Mouse (Mus musculus) kidney, postnatal 36 days (tissue): Measurements from ENCODE around the gene Ndnf.

Experiments
- DNase-seq, 2 experiments: peaks; one replicate each; pipeline ENCODE4 v3.0.0; 2021 to 2022; ENCODE audit warnings: mixed read lengths in 2 of 2

Gene Ndnf

DNA sequence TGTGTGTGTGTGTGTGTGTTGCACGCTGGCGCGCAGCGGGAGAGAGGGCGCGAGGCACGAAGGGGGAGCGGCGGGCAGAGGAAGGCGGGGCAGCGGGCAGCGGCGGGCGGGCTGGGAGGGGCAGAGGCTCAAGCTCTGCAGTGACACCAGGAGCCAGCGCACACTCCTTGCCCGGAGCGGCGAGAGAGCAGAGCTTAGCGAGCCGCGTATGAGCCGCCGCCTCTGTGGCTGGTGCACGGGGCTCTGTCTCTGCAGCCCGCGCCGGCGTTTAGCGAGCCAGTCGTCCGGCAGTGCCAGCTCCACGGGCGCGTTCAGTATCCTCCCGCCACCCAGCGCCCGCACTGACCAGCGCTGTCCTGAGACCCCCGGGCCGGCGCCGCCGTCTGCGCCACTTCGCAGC lies at the start of gene Ndnf:
TSS of gene Ndnf (plus strand) at position 140 of the 400 bp plus-strand sequence.
- peak; percentile 46 to 77 for DNase-seq

DNA sequence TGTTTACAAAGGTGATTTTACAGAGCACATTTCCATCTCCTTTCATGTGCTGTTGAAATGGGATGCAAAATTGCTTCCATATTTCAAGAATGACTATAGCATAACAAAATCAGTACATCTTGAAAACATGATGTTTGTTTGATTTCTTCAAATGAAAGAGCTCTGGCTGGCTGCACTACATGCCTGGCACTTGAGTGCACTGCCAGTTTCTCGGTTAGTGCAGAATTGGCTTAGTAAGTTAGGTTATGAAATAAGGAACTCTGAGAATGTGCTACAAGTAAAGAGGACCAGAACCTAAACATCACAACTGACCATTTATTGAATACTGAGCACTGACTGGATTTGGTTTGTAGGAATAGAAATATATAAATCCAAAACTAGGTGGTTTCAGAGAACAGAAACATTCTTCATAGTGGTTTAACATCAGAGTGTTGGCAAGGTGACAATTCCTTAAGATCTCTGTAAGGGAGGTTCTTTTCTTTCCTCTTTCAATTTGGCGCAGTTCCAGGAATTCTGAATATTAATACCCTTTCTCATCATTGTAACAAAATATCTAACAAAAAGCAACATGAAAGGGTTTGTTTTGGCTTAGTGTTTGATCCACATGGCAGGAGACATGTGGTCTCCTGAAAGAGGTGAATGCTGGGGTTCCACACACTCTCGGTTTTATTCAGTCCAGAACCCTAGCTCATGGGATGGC lies 48.2 kb upstream of the Ndnf start:
- no peak for DNase-seq

DNA sequence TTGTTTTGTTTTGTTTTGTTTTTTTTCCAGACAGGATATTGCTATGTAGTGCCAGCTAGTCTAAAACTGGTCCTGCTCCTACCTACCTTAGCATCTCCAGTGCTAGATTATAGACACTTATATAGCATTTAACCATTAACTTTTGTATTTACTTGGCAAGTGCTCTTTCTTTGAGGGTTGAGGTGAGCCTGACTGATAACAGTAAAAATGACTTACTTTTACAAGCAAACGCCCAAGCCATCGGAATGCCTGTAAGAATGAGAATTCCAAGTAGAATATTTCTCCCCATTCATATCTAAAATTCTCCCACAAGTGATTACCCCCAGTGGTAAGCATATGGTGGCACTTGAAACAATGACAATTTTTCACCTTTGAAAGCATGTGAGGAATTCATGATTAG lies 40.8 kb upstream of the Ndnf start:
- DNase-seq = no peak

DNA sequence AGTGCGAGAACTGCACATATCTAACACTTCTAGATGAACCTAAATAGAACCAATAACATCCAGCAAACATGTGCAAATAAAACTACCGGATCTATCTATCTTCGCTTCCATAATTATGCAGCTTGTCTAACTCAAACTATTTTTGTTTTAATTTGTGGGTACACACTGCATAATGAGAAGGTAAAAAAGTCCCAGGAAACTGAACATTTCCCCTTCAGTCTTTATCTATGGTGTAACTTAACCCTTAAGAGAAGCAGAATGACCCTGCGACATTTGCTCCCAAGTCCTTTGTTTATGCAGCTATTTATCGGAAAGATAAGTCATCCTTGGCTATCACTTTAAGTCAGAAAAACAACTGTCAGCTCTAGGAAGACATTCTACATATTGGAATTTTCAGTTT lies 39.2 kb upstream of the Ndnf start:
- DNase-seq = no peak

DNA sequence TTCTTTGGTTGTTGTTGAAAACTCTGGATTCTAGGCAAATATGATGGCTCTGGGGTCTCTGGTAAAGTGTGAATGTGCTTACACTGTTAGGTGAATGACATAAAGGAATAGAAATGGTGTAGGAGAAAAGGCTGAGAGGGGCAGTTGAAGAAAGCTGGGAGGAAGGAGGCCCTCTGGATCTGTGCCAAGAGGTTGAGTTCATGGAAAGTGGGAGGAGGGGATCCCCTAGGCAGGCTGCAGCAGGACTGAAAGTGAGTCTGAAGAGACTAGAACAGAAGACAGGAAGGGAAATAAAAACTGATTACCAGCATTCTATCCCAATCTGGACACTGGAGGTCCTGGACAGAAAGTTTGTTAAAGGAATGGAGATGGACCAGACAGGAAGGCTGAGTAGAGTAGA lies 29.0 kb upstream of the Ndnf start:
- DNase-seq = no peak

DNA sequence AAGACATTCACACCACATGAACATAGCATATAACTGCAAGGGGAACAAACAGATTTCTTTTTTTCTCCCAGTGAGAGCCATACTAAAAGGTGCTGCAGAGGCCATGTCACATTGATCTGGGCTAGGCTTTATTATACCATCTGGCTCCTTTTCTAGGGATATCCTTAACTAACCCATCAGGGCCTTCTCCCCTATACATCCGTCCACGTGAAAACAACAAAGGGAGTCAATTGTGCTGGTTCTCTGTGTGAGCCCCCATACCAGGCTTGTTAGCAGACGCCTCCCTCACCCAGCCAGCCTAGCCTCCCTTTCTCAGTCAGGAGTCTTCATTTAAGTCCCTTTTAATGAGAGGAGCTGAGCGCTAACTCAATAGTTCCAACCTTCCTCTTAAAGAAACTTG lies 27.3 kb upstream of the Ndnf start:
- DNase-seq = no peak

DNA sequence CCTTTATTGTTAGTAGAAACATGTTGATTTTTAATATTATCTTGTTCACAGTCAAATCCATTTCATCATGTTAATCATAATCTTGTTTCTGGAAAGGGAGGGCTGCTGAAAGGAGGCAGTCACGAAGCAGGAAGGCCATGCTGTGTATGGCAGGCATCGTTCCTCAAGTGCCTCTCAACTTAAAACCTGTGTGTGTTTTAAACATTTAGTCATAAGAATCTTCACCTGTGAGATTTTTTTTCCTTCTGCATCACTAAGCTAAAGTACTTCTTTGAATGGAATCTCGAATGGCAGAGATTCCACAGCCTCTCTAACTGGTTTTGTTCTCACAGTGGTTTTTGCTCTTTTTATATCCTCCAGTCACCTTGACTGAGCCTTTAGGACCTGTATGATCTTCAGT lies 25.0 kb upstream of the Ndnf start:
- no peak for DNase-seq

DNA sequence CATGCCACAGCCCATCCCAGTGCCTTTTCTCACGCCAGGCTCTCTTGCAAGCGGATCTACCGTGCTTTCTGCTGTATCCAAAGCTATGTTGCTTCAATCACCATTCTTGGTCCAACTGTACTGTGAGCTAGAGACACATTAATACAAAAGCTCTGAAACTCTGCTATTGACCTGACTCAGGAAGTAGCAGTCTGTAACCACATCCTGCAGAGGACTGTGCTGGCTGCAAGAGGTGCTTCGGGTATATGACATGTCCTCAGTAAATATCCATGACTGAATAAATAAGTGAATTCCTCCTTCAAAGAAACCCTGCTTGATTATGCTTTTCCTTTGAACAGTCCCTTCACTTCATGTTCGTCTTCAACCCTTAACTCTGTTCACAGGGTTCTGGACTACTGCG lies 23.7 kb upstream of the Ndnf start:
- no peak for DNase-seq

DNA sequence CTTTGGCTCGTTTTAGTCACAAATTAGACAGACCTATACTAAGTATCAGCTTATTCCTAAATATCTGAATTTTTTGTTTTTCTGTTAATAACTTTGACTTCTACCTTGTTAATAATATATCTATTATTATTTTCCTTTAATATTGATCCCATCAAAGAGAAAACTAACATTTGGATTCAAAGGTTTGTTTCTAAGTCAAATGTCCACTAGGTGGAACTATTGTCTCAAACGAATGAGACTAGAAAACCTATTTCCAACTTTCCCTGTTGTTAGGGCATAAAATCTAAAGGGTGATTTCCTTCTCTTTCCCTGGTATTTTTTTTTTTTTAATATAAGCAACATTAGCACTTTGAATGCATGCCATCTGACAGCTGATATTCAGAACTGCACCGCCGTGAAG lies 20.0 kb upstream of the Ndnf start:
- no peak for DNase-seq

DNA sequence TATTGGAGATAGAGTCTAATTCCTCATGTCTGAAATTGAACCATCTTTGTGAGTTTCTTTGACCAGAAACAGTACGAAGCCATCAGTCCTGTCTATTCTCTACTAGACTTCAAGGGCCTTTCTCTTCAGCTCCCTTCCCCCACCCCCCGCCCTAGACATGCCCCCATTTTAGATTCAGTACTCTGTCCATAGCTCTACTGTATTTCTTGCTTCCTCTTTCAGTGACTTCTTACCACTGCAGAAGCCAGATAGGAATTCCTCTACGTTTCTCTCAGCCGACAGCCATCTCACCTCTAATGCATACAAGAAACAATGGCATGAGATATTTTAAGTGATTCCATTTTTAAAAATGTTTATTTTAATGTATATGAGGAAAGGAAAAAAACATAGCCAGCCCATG lies 10.1 kb upstream of the Ndnf start:
- DNase-seq = no peak

DNA sequence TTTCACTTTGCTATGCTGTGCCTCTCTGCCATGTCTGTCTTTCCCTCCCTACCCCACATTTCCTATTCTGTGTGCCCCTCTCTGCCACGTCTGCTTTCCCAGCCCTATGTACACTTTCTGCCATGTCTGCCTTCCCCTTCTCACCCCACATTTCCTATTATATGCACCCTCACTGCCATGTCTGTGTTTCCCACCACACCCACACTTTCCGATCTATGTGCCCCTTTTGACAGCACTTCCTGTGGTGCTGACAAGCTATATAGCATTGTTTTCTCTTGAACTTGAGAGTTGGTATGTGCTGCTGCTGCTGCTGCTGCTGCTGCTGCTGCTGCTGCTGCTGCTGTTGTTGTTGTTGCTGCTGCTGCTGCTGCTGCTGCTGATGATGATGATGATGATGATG lies 9.3 kb upstream of the Ndnf start:
- DNase-seq = no peak

DNA sequence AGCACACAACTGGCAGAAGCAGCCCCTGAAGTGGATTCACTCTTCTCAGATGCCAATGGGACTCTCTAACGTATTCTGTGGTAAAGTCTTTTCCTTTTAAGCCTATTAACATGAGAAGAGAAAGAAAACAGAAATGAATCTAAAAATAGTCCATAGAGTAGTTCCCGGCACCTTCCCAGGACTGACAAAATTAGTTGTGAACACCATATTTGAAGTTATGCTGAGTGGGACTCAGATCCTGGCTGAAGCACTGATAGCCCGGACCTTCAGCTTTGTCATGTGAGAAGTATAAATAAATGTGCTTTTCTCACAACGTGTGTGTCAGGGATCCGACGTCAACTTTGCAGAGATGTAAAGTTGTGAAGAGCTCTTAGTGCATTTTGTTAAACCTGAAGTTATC lies 7.4 kb upstream of the Ndnf start:
- DNase-seq = no peak

DNA sequence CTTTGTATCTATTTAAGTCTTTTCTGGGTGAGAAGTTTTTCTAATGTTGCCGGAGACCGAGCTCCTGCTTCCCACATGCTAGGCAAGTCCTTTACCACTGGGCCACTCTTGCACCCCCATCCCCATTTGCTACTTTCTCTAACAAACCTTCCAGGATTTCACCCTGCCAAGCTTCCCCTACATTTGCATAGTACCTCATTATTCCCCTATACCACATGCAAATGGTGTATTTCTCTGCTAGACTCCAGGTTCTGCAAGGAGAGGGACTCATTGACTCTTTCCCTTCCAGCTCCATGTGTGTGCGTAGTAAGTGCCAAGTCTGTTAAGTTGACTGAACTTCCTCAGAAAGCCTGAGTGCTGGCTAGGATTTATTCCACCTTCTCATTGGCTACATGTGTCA lies 5.1 kb upstream of the Ndnf start:
- DNase-seq = no peak

DNA sequence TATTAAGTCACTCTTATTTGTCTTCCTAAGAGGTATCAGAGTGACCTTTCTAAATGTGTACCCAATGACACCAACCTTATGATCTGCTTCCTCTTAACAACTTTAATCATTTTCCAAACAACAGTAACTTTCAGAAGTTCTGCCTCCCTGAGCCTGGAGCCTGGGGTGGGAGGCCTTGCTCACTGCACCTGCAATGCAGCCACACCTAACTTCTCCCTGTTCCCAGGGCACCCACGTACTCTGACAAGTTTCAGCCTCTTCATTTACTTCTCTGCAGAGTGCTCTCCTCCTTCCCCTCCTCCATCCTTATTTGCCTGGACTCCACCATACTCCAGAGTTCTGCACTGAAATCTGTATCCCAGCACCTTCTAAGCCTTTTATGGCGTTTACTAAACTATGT lies 1.4 kb upstream of the Ndnf start:
- no peak for DNase-seq

DNA sequence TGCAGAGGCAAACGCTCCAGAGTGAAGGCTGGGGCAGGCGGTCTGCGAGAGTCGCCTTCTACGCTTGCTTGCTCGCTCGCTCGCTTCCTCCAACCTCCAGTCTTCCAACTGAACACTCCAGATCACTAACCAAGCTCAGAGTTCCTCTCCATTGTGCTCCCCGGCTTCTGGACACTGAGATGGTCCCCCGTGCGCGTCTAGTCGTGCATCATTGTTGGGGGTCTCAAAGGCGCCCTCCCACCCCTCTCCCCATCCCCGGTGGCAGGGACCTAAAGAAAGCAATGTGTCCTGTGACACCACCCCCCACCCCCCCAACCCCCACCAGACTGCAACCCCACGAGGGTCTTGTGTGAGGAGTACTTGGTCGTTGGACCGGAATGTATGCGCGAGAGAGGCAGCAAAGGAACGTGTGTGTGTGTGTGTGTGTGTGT lies 394 bp upstream of the Ndnf start:
- DNase-seq = peak in 1 of 2 experiments; percentile 19

DNA sequence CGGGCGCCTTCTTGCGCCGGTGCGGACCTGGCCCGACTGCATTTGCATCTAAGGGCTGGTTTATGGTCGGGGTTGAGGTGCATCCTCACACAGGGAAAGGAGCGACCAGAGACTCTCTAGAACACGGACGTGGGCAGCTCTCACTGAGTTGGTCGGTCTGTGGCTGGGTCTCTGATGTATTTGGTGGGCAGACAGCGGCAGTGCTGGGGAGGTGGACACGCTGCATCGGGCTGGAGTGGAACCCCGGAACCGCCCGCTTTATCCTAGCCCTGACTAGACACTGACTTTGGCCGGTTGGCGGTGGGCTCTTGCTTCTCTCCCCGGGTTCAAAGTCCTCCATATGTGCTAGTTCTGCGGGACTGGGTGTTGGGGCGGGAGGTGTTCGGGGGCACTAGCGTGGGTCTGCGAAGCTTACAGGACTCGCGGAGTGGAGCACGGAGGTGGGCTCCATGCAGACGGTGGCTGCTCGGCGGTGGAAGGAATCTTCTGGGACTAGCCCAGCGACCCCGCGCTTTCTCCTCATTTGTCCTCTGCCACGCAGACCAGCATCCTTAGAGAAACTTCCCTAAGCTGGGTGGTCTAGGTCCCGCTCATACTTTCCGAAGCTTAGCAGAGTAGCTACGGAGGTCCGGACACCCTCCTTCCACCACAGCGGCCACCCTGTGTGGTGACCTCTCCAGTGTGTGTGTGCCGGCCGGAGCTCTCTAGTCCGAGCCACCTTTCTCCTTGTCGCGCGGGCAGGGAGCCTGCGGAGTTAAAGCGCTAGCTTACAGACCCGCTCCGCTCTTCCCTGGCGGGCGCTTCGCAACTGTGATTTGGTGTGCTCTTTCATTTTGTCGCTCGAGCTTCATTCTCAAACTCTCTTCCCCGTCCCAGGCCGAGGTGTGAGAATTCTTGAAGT lies 991 bp downstream of the Ndnf start:
- peak in 1 of 2 experiments; percentile 50 for DNase-seq

DNA sequence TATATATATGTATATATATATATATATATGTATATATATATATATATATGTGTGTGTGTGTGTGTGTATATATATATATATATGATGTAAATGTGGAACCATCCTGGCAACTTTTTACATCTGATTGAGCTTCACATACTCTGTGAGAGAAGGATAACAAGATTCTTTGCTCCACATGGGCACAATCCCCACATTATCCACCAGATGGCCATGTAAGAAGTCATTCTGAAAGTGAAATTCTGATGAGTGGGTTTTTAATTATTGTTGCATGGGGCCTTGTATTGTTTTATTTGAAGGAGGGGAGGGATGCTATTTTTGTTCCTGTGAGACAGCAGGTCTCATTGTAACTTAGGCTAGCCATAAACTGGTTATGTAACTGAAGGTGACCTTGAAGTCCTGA lies 22.5 kb downstream of the Ndnf start:
- peak in 1 of 2 experiments; percentile 3 for DNase-seq

DNA sequence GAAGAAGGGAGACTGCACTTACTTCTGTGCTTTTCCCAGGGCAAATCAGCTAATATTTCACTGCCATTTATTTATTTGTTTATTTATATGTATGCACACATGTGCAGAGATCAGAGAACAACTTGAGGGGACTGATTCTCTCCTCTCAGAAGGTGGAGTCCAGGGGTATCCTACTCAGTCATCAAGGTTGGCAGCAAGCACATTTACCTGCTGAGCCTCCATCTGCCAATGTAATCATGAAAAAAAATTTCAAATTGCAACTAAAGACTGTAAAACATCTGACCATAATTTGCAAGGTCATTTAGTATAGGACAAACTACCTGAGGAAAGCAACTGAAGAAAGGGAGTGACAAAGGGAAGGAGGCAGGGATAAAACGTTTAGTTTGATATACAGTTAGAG lies 49.3 kb downstream of the Ndnf start:
- DNase-seq = no peak

DNA sequence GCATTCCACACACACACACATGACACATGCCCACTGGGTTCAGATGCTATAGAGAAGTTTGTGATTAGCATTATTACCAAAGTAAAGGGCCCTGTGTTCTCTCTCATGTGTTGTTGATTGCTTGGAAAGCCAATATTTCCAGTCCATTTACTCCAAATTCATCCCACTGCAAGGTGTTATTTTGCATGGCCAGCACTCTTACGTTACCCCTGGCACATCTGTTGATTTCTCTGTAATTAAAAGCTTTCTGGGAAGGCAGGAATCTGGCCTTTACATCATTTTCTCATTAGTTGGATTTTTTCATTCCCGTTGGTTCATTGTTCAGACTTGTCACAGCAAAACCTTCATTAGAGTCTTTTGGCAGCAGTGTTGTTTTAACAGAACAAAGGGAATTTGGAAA lies 54.3 kb downstream of the Ndnf start:
- DNase-seq = no peak

DNA sequence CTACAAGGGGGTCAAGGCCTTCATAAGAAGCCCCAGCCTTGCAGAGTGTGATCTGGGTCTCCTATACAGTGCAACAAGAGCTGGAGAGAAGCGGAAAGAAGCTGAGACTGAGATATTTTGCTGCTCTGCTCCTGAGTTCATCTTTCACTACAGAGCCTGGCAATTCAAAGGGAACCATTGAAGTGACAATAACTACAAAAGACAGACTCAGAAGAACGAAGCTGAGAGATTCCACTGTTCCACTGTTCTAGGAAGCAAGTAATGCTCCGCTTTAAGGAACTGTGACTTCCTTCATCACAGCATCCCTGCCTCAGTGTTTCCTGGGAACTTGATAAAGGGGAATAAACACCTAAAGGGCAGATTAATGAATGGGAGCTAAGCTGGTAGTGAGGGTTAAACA lies 56.9 kb downstream of the Ndnf start:
- no peak for DNase-seq

DNA sequence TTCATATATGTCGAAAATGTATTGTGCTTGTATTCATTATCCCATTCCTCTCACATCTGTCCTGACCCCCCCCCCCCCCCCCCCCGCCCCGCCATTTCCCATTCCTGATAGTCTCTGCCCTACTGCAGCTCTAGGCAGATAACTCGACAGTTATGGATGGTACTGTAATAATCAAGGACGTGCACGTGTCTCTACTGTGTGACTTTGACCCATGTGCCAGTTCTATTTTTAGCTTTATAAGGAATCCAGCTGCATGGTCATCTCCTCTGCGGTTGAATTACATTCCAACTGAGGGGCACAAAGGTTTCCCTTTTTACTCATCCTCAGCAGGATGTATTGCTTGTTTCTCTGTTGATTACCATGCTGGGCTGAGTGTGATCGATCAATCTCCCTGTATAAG lies 68.1 kb downstream of the Ndnf start:
- DNase-seq = no peak

DNA sequence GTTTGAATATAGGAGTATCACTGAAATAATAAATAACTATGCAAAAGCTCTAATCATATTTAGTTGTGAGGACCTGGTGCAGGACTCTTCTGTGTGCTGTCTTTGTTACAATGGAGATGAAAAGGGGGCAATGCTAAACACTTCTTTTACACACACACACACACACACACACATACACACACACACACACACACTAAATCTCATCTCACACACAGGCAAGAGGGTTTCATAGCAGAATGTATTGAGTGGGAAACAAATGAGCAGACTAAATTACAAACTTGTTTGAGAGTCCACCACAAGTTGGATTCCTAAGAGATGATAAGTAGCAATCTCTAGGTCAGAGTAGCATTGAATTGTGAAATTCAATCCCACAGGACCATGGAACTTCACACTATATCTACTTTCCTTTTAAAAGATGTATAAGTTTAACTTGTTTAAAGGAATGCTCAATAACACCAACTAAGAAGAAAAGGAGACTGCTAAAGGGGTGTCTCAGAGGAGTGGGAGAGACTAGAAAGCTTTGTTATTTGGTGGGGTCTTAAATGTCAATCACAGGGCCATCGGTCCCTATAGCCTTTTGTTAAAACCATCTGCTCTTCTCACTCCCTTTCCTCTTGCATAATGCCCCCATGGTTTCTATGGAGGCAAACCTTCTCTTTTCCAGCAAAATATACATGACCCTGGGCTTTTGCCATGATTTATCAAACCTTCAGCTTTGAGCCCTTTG lies 71.9 kb downstream of the Ndnf start:
- DNase-seq = no peak

DNA sequence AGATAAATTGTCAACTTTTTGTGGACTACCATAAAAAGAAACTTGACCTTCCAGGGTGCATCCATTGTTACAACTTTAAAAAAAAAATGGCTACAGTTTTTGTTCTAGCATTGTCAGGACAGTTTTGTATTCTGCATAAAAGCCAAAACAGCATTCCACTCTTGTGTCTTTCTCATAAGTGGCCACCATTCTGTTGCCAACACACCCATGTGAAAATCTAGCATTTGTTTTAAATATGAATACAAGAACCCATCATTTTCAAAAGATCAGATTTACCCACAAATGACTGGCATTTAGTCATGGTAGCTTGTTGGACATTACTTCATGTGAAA lies 72.4 kb downstream of the Ndnf start:
- DNase-seq = no peak

DNA sequence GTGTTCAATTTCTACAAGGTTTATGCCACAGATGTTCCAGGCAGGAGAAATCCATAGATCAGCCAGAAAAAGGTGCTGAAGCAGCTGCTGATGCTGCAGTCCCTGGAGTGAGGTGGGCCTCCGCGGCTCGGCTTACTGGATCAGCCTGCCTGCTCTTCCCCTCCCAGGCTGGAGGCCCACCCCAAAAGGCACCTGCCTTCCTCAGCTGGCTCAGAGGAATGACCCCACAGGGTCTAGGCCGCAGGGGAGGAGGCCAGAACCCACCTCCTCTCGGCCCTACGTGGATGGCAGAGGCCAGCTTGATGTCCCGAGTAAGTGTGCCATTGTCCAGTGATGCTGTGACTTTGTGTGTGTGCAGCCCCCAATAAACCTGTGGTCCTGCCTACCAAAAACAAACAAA lies 86.8 kb downstream of the Ndnf start:
- DNase-seq = no peak
